Mouse (Mus musculus): ENCODE measurements around the gene Bcar3. TPM values are rescaled to one million over a fixed set of nuclear protein-coding genes. Genes with fewer than 3 reads are reported as not detected.

Bcar3 gene
- total and polyA plus RNA-seq, 3 experiments = 47.4 to 61.2 (median 52.0) TPM

DNA sequence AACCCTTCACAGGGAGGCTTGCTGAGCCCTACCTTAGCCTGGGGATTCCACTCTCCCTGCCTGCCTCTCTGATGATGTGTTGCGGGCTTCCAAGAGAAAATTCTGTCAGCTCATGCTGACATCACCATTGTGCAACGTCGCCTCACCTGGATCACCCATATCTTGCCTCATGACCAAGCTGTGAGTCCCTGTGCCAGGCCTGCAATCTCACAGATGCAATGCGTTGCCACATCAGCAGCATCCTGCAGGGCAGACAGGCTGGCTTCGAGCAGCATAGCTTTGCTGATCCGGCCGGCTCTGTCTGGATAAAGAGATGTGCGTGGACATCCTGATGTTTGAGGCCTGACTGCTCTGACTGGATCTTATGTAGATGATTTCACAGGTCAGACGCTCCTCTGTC lies 169.2 kb downstream of the Bcar3 start:
- DNase-seq (ENCODE audit: extremely low read depth) = no peak
- dilution Hi-C loops (cut with MboI; ENCODE audit: extremely low pct_ligation_motif_present, extremely low pct_unique_long_range_greater_than_20kb, low sequenced_read_pairs) (no loop called here), in situ Hi-C loops (cut with MboI; ENCODE audit: low pct_ligation_motif_present, low pct_unique_long_range_greater_than_20kb, low sequenced_read_pairs) (loop anchor here (5.0 kb wide), 1 partner anchor 146 kb away; no protein-coding TSS in a partner anchor)
- Histone ChIP-seq H3K36me3 (replicated peaks in 1 of 2; ENCODE audit: control insufficient read depth in 1 of 2, insufficient read depth in 1 of 2, low read length in 1 of 2) (peaks cover 3 to 47% of the 10 kb centered on the region in 2 experiments), H3K4me1 (ENCODE audit: control insufficient read depth in 1 of 2, insufficient read depth in 2 of 2) (peaks cover 21 to 90% of the 10 kb centered on the region in 2 experiments), H3K27me3 (replicated peaks) (no peaks in the 10 kb centered on the region), H3K27ac (ENCODE audit: insufficient read depth, low read depth) (peak overlapping the region; percentile 40; the same call in 1 of the 2 replicates), H3K4me2 (ENCODE audit: insufficient read depth, low read depth, poor library complexity, severe bottlenecking) (no peak overlapping the region), H3K79me2 (replicated peaks; ENCODE audit: control insufficient read depth, extremely low read depth, insufficient read depth, poor library complexity, severe bottlenecking) (peaks cover 51% of the 10 kb centered on the region), H3K9me3 (replicated peaks; ENCODE audit: low read length) (no peaks in the 10 kb centered on the region), H3K4me3 (replicated peaks in 1 of 3; ENCODE audit: low read depth in 2 of 3, low read length in 2 of 3, poor library complexity in 1 of 3) (no peak overlapping the region), H3K9ac (ENCODE audit: insufficient read depth, low read depth) (no peak overlapping the region)
- TF ChIP-seq UBTF (IDR thresholded peaks at IDR 0.05; ENCODE audit: low read depth, low read length) = no peak
- no peak for TF ChIP-seq CHD1 (IDR thresholded peaks at IDR 0.05; ENCODE audit: low read depth, low read length)
- TF ChIP-seq MEF2A (IDR thresholded peaks at IDR 0.05; ENCODE audit: borderline replicate concordance, low read depth, low read length) = no peak
- TF ChIP-seq HCFC1 (IDR thresholded peaks at IDR 0.05; ENCODE audit: low read depth, low read length) = no peak
- TF ChIP-seq NRF1 (IDR thresholded peaks at IDR 0.05; ENCODE audit: low read depth, low read length) = no peak
- no peak for TF ChIP-seq MAX (IDR thresholded peaks at IDR 0.05; ENCODE audit: low read length)
- no peak for TF ChIP-seq POLR2AphosphoS2 (IDR thresholded peaks at IDR 0.05; ENCODE audit: low read depth, low read length)
- no peak for TF ChIP-seq MYC (IDR thresholded peaks at IDR 0.05; ENCODE audit: low read depth, low read length)
- no peak for TF ChIP-seq JUND (conservative IDR thresholded peaks at IDR 0.05; ENCODE audit: low read depth, low read length)
- no peak for TF ChIP-seq MXI1 (IDR thresholded peaks at IDR 0.05; ENCODE audit: low read depth, low read length)
- no peak for TF ChIP-seq E2F4 (IDR thresholded peaks at IDR 0.05; ENCODE audit: insufficient replicate concordance, low read depth, low read length)
- no peak for TF ChIP-seq SIN3A (IDR thresholded peaks at IDR 0.05; ENCODE audit: low read length)
- no peak for TF ChIP-seq USF2 (conservative IDR thresholded peaks at IDR 0.05; ENCODE audit: low read depth, low read length)

DNA sequence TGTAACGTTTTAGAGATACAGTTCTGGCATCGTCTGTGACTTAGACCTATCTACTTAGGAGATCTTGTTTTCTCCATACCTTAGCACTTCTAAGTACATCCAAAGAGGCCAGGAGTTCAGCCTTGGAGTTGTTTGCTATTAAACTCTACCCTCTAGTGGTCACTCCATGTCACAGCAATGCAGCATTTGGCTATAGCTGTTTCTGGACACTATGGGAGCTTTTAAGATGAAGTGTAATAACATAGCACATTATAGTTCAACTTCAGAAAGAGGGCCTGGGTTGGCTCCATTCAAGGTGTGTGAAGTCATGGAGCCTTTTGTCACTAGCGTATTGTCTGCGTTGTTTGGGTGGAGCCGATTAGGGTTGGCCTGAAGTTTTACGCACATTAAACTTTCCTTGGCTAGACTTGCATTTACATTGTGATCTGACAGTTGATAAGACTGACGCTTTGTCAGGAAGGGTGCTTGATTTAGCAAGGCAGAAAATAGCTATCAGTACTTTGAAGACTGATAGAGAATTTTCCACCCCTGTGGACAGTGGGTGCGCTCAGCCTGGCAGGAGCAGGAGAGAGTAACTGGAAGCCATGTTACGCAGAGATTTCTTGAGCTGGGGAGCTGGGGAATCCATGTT lies 172.3 kb downstream of the Bcar3 start:
- Histone ChIP-seq H3K9ac (ENCODE audit: insufficient read depth, low read depth) (no peak overlapping the region), H3K4me3 (replicated peaks in 1 of 3; ENCODE audit: low read depth in 2 of 3, low read length in 2 of 3, poor library complexity in 1 of 3) (no peak overlapping the region), H3K9me3 (replicated peaks; ENCODE audit: low read length) (no peaks in the 10 kb centered on the region), H3K79me2 (replicated peaks; ENCODE audit: control insufficient read depth, extremely low read depth, insufficient read depth, poor library complexity, severe bottlenecking) (peaks cover 37% of the 10 kb centered on the region), H3K27ac (ENCODE audit: insufficient read depth, low read depth) (no peak overlapping the region), H3K36me3 (replicated peaks in 1 of 2; ENCODE audit: control insufficient read depth in 1 of 2, insufficient read depth in 1 of 2, low read length in 1 of 2) (peaks cover 11 to 61% of the 10 kb centered on the region in 2 experiments), H3K4me1 (ENCODE audit: control insufficient read depth in 1 of 2, insufficient read depth in 2 of 2) (peaks cover 10 to 62% of the 10 kb centered on the region in 2 experiments), H3K27me3 (replicated peaks) (no peaks in the 10 kb centered on the region), H3K4me2 (ENCODE audit: insufficient read depth, low read depth, poor library complexity, severe bottlenecking) (no peak overlapping the region)
- DNase-seq (ENCODE audit: extremely low read depth) = peak; percentile 70
- peak; percentile 94 for TF ChIP-seq SMC3 (IDR thresholded peaks at IDR 0.05; ENCODE audit: low read depth, low read length)
- peak; percentile 96 for TF ChIP-seq RAD21 (IDR thresholded peaks at IDR 0.05; ENCODE audit: low read depth, low read length)
- no peak for TF ChIP-seq BHLHE40 (IDR thresholded peaks at IDR 0.05; ENCODE audit: low read depth, low read length)
- TF ChIP-seq ZC3H11A (IDR thresholded peaks at IDR 0.05; ENCODE audit: low read depth, low read length) = peak; percentile 89
- TF ChIP-seq IRF4 (IDR thresholded peaks at IDR 0.05; ENCODE audit: low read depth, low read length) = peak; percentile 35; the same call in 1 of the 2 replicates
- TF ChIP-seq CTCF (conservative IDR thresholded peaks at IDR 0.05 in 1 of 2, IDR thresholded peaks at IDR 0.05 in 1 of 2; ENCODE audit: low read depth in 2 of 2, low read length in 2 of 2) = peak; percentile 92 to 97
- in situ Hi-C loops (cut with MboI; ENCODE audit: low pct_ligation_motif_present, low pct_unique_long_range_greater_than_20kb, low sequenced_read_pairs) = no loop called here
- dilution Hi-C loops (cut with MboI; ENCODE audit: extremely low pct_ligation_motif_present, extremely low pct_unique_long_range_greater_than_20kb, low sequenced_read_pairs) = no loop called here
